Mouse (Mus musculus) forebrain, embryonic 11.5 days (tissue): Measurements from ENCODE around the gene Vars2. TPM values are rescaled to one million over a fixed set of nuclear protein-coding genes. Genes with fewer than 3 reads are reported as not detected.

Experiments
- ATAC-seq: fragments of 200-750 bp; cut with Nextera tagmentation; replicated peaks from 2 replicates; pipeline ENCODE4 v1.8.0; 2017; ENCODE audit warnings: moderate TSS enrichment; ENCODE audit not compliant: low FRiP score
- DNase-seq: peaks from one replicate; pipeline ENCODE4 v3.0.0-alpha.2; 2017; ENCODE audit warnings: low spot score
- H3K27ac ChIP-seq: fragments of 300-500 bp; sonication (generic); 2 replicates; pipeline ENCODE4 v1.5.1; 2014; ENCODE audit warnings: low read depth, low read length
- H3K27me3 ChIP-seq: fragments of 300-500 bp; sonication (generic); 2 replicates; pipeline ENCODE4 v1.6.1; 2014; ENCODE audit warnings: mild to moderate bottlenecking, low read length, mixed read lengths; ENCODE audit not compliant: control insufficient read depth, insufficient read depth
- H3K36me3 ChIP-seq: fragments of 300-500 bp; sonication (generic); 2 replicates; pipeline ENCODE4 v1.6.1; 2014; ENCODE audit warnings: mild to moderate bottlenecking, low read length, moderate library complexity, mixed read lengths; ENCODE audit not compliant: control insufficient read depth, insufficient read depth
- H3K4me1 ChIP-seq: fragments of 300-500 bp; sonication (generic); replicated peaks from 2 replicates; pipeline ENCODE4 v1.6.1; 2014; ENCODE audit warnings: low read length, mixed read lengths; ENCODE audit not compliant: control insufficient read depth, insufficient read depth
- H3K4me2 ChIP-seq: fragments of 300-500 bp; sonication (generic); 2 replicates; pipeline ENCODE4 v1.6.1; 2014; ENCODE audit warnings: low read depth, mild to moderate bottlenecking, low read length, moderate library complexity, mixed read lengths; ENCODE audit not compliant: severe bottlenecking
- H3K4me3 ChIP-seq: fragments of 300-500 bp; sonication (generic); 2 replicates; pipeline ENCODE4 v1.5.1; 2014; ENCODE audit warnings: low read depth, low read length
- H3K9ac ChIP-seq: fragments of 300-500 bp; sonication (generic); 2 replicates; pipeline ENCODE4 v1.6.1; 2014; ENCODE audit warnings: low read length
- H3K9me3 ChIP-seq: fragments of 300-500 bp; sonication (generic); 2 replicates; pipeline ENCODE4 v1.6.1; 2016; ENCODE audit warnings: low read length, mixed read lengths; ENCODE audit not compliant: control insufficient read depth
- WGBS: fragments of 180-500 bp; shearing (Covaris S2); extraction: QIAGEN DNeasy Blood & Tissue Kit; methylation state at CpG from one replicate; pipeline ENCODE4 v1.1.7; 2014; 5-methylcytosine and 5-hydroxymethylcytosine counted together
- polyA plus RNA-seq: library from polyadenylated mRNA; unstranded; fragments of >200 nt; fragmentation: Nextera tagmentation; extraction: Ambion mirVana; gene quantifications from 2 replicates; pipeline ENCODE4 v1.2.1, GENCODE M21; 2014

Gene Vars2
- polyA plus RNA-seq, 1 experiment from 2014 or later, result 19.5 TPM

- Histone ChIP-seq H3K9me3 (no peaks in the 10 kb centered on the region), H3K4me2 (peak overlapping the region; percentile 64), H3K27me3 (no peaks in the 10 kb centered on the region), H3K36me3 (peaks cover 21% of the 10 kb centered on the region), H3K9ac (peak overlapping the region; percentile 73), H3K4me1 (peaks cover 29% of the 10 kb centered on the region), H3K4me3 (peak overlapping the region; percentile 29), H3K27ac (peak overlapping the region; percentile 96)
- 1% methylated on average over 16 of the region's 16 CpGs for WGBS
- DNase-seq (peak; percentile 86), ATAC-seq (peak; percentile 68)
Measured at GRCm38 (mm10) chr17:35697759-35698500, 30.5 kb upstream of the Vars2 start.

GRCm38 (mm10) chr17:35697429-35697758 lies 30.0 kb upstream of the Vars2 start:
- Histone ChIP-seq H3K4me1 (peaks cover 29% of the 10 kb centered on the region), H3K9ac (peak overlapping the region; percentile 73), H3K27ac (peak overlapping the region; percentile 96), H3K4me3 (peak overlapping the region; percentile 29), H3K27me3 (no peaks in the 10 kb centered on the region), H3K4me2 (peak overlapping the region; percentile 64), H3K36me3 (peaks cover 27% of the 10 kb centered on the region), H3K9me3 (no peaks in the 10 kb centered on the region)
- DNase-seq (no peak), ATAC-seq (no peak; the same call in none of the 2 replicates)
- WGBS, result 18% methylated on average over 1 of the region's 1 CpGs

GRCm38 (mm10) chr17:35696691-35697090 lies 29.3 kb upstream of the Vars2 start:
- Histone ChIP-seq H3K27me3 (no peaks in the 10 kb centered on the region), H3K4me2 (peak overlapping the region; percentile 64; the same call in 1 of the 2 replicates), H3K9me3 (no peaks in the 10 kb centered on the region), H3K4me1 (peaks cover 29% of the 10 kb centered on the region), H3K9ac (peak overlapping the region; percentile 73), H3K4me3 (peak overlapping the region; percentile 29), H3K27ac (peak overlapping the region; percentile 96; the same call in 1 of the 2 replicates), H3K36me3 (peaks cover 31% of the 10 kb centered on the region)
- 68% methylated on average over 6 of the region's 6 CpGs for WGBS
- ATAC-seq (no peak), DNase-seq (no peak)

- Histone ChIP-seq H3K4me2 (no peak overlapping the region), H3K27me3 (no peaks in the 10 kb centered on the region), H3K36me3 (peaks cover 40% of the 10 kb centered on the region), H3K4me3 (no peak overlapping the region), H3K9ac (no peak overlapping the region), H3K27ac (no peak overlapping the region), H3K4me1 (peaks cover 29% of the 10 kb centered on the region), H3K9me3 (no peaks in the 10 kb centered on the region)
- ATAC-seq (no peak), DNase-seq (peak; percentile 73)
- 94% methylated on average over 2 of the region's 2 CpGs for WGBS
Measured at GRCm38 (mm10) chr17:35695289-35695688, 27.9 kb upstream of the Vars2 start.

- Histone ChIP-seq H3K4me2 (no peak overlapping the region), H3K27me3 (no peaks in the 10 kb centered on the region), H3K9me3 (no peaks in the 10 kb centered on the region), H3K9ac (no peak overlapping the region), H3K4me1 (peaks cover 20% of the 10 kb centered on the region), H3K27ac (no peak overlapping the region), H3K36me3 (peaks cover 47% of the 10 kb centered on the region), H3K4me3 (no peak overlapping the region)
- DNase-seq (no peak), ATAC-seq (no peak)
- 94% methylated on average over 5 of the region's 5 CpGs for WGBS
Measured at GRCm38 (mm10) chr17:35693906-35694305, 26.5 kb upstream of the Vars2 start.

GRCm38 (mm10) chr17:35692368-35692767 lies 25.0 kb upstream of the Vars2 start:
- H3K36me3 ChIP-seq, result peaks cover 62% of the 10 kb centered on the region
- no peak overlapping the region for H3K27ac ChIP-seq
- no peak for ATAC-seq
- 91% methylated on average over 4 of the region's 4 CpGs for WGBS
- no peak for DNase-seq
- H3K9me3 ChIP-seq, result no peaks in the 10 kb centered on the region
- no peak overlapping the region for H3K9ac ChIP-seq
- no peaks in the 10 kb centered on the region for H3K27me3 ChIP-seq
- H3K4me2 ChIP-seq, result no peak overlapping the region
- peaks cover 7% of the 10 kb centered on the region for H3K4me1 ChIP-seq
- no peak overlapping the region for H3K4me3 ChIP-seq

- no peak for DNase-seq
- peaks cover 67% of the 10 kb centered on the region for H3K36me3 ChIP-seq
- peaks cover 2% of the 10 kb centered on the region for H3K4me1 ChIP-seq
Measured at GRCm38 (mm10) chr17:35691811-35692210, 24.4 kb upstream of the Vars2 start.

GRCm38 (mm10) chr17:35689936-35690645 lies 22.7 kb upstream of the Vars2 start:
- DNase-seq (no peak), ATAC-seq (no peak)
- Histone ChIP-seq H3K9me3 (no peaks in the 10 kb centered on the region), H3K4me3 (no peak overlapping the region), H3K4me1 (no peaks in the 10 kb centered on the region), H3K4me2 (no peak overlapping the region), H3K9ac (no peak overlapping the region), H3K27me3 (no peaks in the 10 kb centered on the region; the same call in 1 of the 2 replicates), H3K27ac (no peak overlapping the region), H3K36me3 (peaks cover 76% of the 10 kb centered on the region)
- 90% methylated on average over 18 of the region's 18 CpGs for WGBS

More at GRCm38 (mm10) chr17:35691811-35692210, 24.4 kb upstream of the Vars2 start:
- H3K9ac ChIP-seq, result no peak overlapping the region
- no peak overlapping the region for H3K4me2 ChIP-seq
- H3K27me3 ChIP-seq, result no peaks in the 10 kb centered on the region
- no peak overlapping the region for H3K27ac ChIP-seq
- H3K4me3 ChIP-seq, result no peak overlapping the region
- 85% methylated on average over 4 of the region's 4 CpGs for WGBS
- no peaks in the 10 kb centered on the region for H3K9me3 ChIP-seq
- no peak for ATAC-seq
